Comparison of ENCODE assay signal across 26 mouse cellular contexts in the genomic region with DNA sequence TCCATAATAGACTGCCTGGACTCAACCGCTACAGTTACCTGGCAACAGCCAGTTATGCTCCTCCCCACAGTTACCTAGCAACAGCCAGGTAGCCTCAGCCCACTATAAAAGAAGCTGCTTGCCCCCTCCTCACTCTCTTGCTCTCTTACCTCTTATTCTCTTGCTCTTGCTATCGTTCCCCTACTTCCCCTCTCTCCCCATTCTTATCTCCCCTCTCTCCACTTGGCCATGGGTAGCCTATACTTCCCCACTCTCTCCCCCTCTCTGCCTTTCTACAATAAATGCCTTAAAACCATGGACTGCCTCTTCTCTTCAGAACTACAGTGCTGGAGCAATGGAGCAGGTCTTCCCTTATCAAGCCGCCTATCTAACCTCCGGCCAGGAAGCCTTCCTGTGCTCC.
"Had no signal": no experiment of that assay in that cellular context is flagged by ENCODE, and none has a peak within 500 bp of the region (broad histone marks: within the 10 kb centered on the region; RNA-seq: fewer than 3 reads in every experiment).

No protein-coding gene starts in this region.

- H3K36me3 ChIP-seq: heart, embryonic 10.5 days; heart, embryonic 12.5 days; hindbrain, embryonic 10.5 days; hindbrain, embryonic 12.5 days; intestine, embryonic 15.5 days; limb, embryonic 10.5 days; limb, embryonic 12.5 days; liver, embryonic 13.5 days had no signal

- DNase-seq: gastrocnemius, adult 2 months; gastrocnemius, postnatal 10 days; gastrocnemius, postnatal 25 days; heart, adult 18-20 months; heart, postnatal 10 days; heart, postnatal 4 days; kidney, adult 18-20 months; kidney, adult 8-10 months; kidney, postnatal 10 days; kidney, postnatal 4 days; liver; liver, embryonic 13.5 days had no signal

- H3K9me3 ChIP-seq: heart, embryonic 10.5 days; heart, embryonic 12.5 days; hindbrain, embryonic 10.5 days; hindbrain, embryonic 12.5 days; intestine, embryonic 15.5 days; limb, embryonic 10.5 days; limb, embryonic 12.5 days; liver, embryonic 13.5 days had no signal

- H3K4me2 ChIP-seq: heart, embryonic 12.5 days; hindbrain, embryonic 12.5 days; hindbrain, embryonic 14.5 days; intestine, embryonic 15.5 days; limb, embryonic 12.5 days; liver, embryonic 11.5 days; liver, embryonic 13.5 days had no signal

- H3K9ac ChIP-seq: heart, embryonic 12.5 days; hindbrain, embryonic 12.5 days; hindbrain, embryonic 14.5 days; intestine, embryonic 15.5 days; limb, embryonic 12.5 days; liver, embryonic 13.5 days had no signal

- H3K4me3 ChIP-seq: gastrocnemius, adult 2 months; heart, embryonic 10.5 days; heart, embryonic 12.5 days; hindbrain, embryonic 10.5 days; hindbrain, embryonic 12.5 days; intestine, embryonic 15.5 days; layer of hippocampus, adult 2 months; left cerebral cortex, adult 2 months; limb, embryonic 10.5 days; limb, embryonic 12.5 days; liver, embryonic 13.5 days had no signal

- H3K4me1 ChIP-seq: heart, embryonic 10.5 days; heart, embryonic 12.5 days; hindbrain, embryonic 10.5 days; hindbrain, embryonic 12.5 days; intestine, embryonic 15.5 days; limb, embryonic 10.5 days; limb, embryonic 12.5 days; liver, embryonic 13.5 days had no signal

- H3K27ac ChIP-seq: gastrocnemius, adult 2 months; heart, embryonic 10.5 days; hindbrain, embryonic 10.5 days; hindbrain, embryonic 12.5 days; hindbrain, embryonic 14.5 days; intestine, embryonic 15.5 days; layer of hippocampus, adult 2 months; left cerebral cortex, adult 2 months; limb, embryonic 10.5 days; limb, embryonic 12.5 days; liver, embryonic 13.5 days had no signal

- ATAC-seq: hindbrain, embryonic 16.5 days; inflammation-experienced regulatory T-cells, adult 6 months; intestine, embryonic 15.5 days; intestine, postnatal 0 days had no signal

- H3K27me3 ChIP-seq: heart, embryonic 12.5 days; hindbrain, embryonic 12.5 days; intestine, embryonic 15.5 days; limb, embryonic 12.5 days; liver, embryonic 13.5 days had no signal
